Mouse (Mus musculus): ENCODE measurements around the gene Fbxl2. TPM values are rescaled to one million over a fixed set of nuclear protein-coding genes. Genes with fewer than 3 reads are reported as not detected.

Gene Fbxl2
- polyA plus RNA-seq, 1 experiment from 2014 or later, result 4.1 TPM

Other genes starting within 250 kb of the Fbxl2 start
- 33.4 and 35.4 TPM in 2 replicates for gene Ubp1, start 115.3 kb downstream of the Fbxl2 start, polyA plus RNA-seq (2015; fragmentation: Nextera tagmentation; extraction: Ambion mirVana)
- gene Susd5, start 10.9 kb upstream of the Fbxl2 start, polyA plus RNA-seq (2015; fragmentation: Nextera tagmentation; extraction: Ambion mirVana), result 1.1 TPM in 2 replicates